Mouse (Mus musculus): ENCODE measurements around the gene Mgat4c. TPM values are rescaled to one million over a fixed set of nuclear protein-coding genes. Genes with fewer than 3 reads are reported as not detected.

The Mgat4c gene
- polyA plus RNA-seq (2011; ENCODE audit: insufficient read depth, insufficient read length, low read depth, missing spikeins) = not detected in 2 replicates

DNA sequence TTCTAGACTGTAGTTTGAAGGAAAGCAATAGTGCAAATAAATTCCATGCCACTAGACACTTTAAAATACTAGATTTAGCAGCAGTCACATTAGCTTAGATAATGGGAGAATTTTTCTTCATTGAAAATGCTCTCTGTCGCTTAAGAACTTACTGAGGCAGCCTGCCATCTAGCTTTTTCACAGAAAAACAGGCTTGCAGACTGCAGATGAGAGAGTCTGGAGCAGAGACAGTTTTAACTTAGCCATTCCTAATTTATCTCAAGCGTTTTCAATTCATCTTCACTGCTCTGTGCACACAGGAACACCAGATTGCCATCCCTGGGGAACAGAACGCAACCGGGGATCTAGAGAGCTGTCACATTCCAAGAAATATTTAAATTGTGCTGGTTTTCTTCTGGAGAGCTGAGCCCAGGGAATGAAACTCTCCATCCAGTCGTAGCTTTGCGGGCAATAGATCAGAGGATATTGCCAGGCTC is at the start of gene Mgat4c:
Gene Mgat4c (plus strand): TSS at position 51 of the 476 bp plus-strand sequence.
- Histone ChIP-seq H3K9ac (ENCODE audit: low read depth, poor library complexity, severe bottlenecking) (no peak within 1 kb of the TSS), H3K27me3 (ENCODE audit: control insufficient read depth, insufficient read depth, low read length, poor library complexity, severe bottlenecking) (no peaks in the 10 kb centered on the region; the same call in 1 of the 2 replicates), H3K4me1 (ENCODE audit: control insufficient read depth, insufficient read depth, low read length) (no peaks in the 10 kb centered on the region), H3K27ac (ENCODE audit: insufficient read depth, low read length) (no peak within 1 kb of the TSS), H3K9me3 (replicated peaks; ENCODE audit: control insufficient read depth, insufficient read depth, low read length, poor library complexity, severe bottlenecking) (no peaks in the 10 kb centered on the region), H3K4me3 (ENCODE audit: low read depth, low read length) (no peak within 1 kb of the TSS), H3K36me3 (ENCODE audit: control insufficient read depth, insufficient read depth, low read length, poor library complexity, severe bottlenecking) (no peaks in the 10 kb centered on the region)
- TF ChIP-seq POLR2A (IDR thresholded peaks at IDR 0.05; ENCODE audit: insufficient read depth, low read length) (no peak), CTCF (IDR thresholded peaks at IDR 0.05; ENCODE audit: low read depth, low read length) (no peak), EP300 (IDR thresholded peaks at IDR 0.05; ENCODE audit: insufficient read depth, low read depth, low read length) (no peak)

DNA sequence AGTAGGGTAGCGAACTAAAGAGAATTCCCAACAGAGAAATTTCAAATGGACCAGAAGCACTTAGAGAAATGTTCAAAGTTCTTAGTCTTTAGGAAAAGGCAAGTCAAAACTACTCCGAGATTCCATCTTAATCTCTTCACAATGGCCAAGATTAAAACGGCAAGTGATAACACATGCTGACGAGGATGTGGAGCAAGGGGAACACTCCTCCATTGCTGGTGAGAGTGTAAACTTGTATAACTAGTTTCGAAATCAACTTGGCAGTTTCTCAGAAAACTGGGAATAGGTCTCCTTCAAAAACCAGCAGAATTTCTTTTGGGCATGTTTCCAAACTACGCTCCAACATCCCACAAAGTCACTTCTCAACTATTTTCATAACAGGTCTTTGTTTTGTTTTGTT is 46.0 kb upstream of the Mgat4c start:
- Histone ChIP-seq H3K9ac (ENCODE audit: low read depth, poor library complexity, severe bottlenecking) (no peak overlapping the region), H3K27me3 (ENCODE audit: control insufficient read depth, insufficient read depth, low read length, poor library complexity, severe bottlenecking) (no peaks in the 10 kb centered on the region), H3K4me3 (ENCODE audit: low read depth, low read length) (no peak overlapping the region), H3K4me1 (ENCODE audit: control insufficient read depth, insufficient read depth, low read length) (no peaks in the 10 kb centered on the region), H3K27ac (ENCODE audit: insufficient read depth, low read length) (no peak overlapping the region), H3K36me3 (ENCODE audit: control insufficient read depth, insufficient read depth, low read length, poor library complexity, severe bottlenecking) (no peaks in the 10 kb centered on the region), H3K9me3 (replicated peaks; ENCODE audit: control insufficient read depth, insufficient read depth, low read length, poor library complexity, severe bottlenecking) (no peaks in the 10 kb centered on the region)
- TF ChIP-seq CTCF (IDR thresholded peaks at IDR 0.05; ENCODE audit: low read depth, low read length) = no peak
- no peak for TF ChIP-seq POLR2A (IDR thresholded peaks at IDR 0.05; ENCODE audit: insufficient read depth, low read length)
- no peak for TF ChIP-seq EP300 (IDR thresholded peaks at IDR 0.05; ENCODE audit: insufficient read depth, low read depth, low read length)

DNA sequence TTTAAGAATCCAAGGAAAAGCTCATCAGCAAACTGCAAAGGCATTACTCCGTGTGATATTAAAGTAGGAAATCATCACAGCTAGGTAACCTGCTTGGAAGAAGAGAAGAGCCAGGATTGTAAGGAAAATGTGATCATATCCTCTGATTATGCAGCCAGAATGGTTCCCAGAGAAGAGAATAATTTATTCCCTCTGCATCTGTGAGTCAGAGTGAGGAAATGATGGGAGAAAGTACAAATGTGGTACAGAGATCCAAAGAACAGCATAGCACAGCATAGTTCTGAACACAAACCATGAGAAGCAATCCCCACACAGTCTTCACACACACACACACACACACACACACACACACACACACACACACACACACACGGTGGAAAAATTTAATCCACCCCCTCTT is 40.2 kb upstream of the Mgat4c start:
- Histone ChIP-seq H3K4me1 (ENCODE audit: control insufficient read depth, insufficient read depth, low read length) (no peaks in the 10 kb centered on the region), H3K4me3 (ENCODE audit: low read depth, low read length) (no peak overlapping the region), H3K27ac (ENCODE audit: insufficient read depth, low read length) (no peak overlapping the region), H3K36me3 (ENCODE audit: control insufficient read depth, insufficient read depth, low read length, poor library complexity, severe bottlenecking) (no peaks in the 10 kb centered on the region), H3K27me3 (ENCODE audit: control insufficient read depth, insufficient read depth, low read length, poor library complexity, severe bottlenecking) (no peaks in the 10 kb centered on the region), H3K9ac (ENCODE audit: low read depth, poor library complexity, severe bottlenecking) (no peak overlapping the region), H3K9me3 (replicated peaks; ENCODE audit: control insufficient read depth, insufficient read depth, low read length, poor library complexity, severe bottlenecking) (no peaks in the 10 kb centered on the region)
- TF ChIP-seq POLR2A (IDR thresholded peaks at IDR 0.05; ENCODE audit: insufficient read depth, low read length) (no peak), EP300 (IDR thresholded peaks at IDR 0.05; ENCODE audit: insufficient read depth, low read depth, low read length) (no peak), CTCF (IDR thresholded peaks at IDR 0.05; ENCODE audit: low read depth, low read length) (no peak)

DNA sequence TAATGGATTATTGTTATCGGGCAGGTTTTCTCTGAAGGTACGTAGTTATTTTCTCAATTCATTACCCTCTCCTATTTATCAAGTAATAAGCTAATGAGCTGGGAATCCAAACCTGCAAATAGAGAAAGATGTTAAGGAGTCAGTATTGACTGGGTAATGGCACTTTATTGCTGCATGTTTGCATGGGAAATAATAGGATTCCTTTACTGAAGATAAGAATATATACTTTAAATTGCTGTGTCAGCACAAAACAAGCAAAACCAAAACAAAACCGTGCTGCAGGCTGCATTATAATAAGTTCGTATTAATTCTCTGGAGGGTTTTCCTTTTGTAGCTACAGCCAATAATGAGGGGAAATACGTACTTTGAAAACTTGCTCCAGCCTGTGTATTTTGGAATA is 627 bp downstream of the Mgat4c start:
- no peaks in the 10 kb centered on the region for H3K36me3 ChIP-seq (ENCODE audit: control insufficient read depth, insufficient read depth, low read length, poor library complexity, severe bottlenecking)
- TF ChIP-seq EP300 (IDR thresholded peaks at IDR 0.05; ENCODE audit: insufficient read depth, low read depth, low read length) (no peak), CTCF (IDR thresholded peaks at IDR 0.05; ENCODE audit: low read depth, low read length) (no peak), POLR2A (IDR thresholded peaks at IDR 0.05; ENCODE audit: insufficient read depth, low read length) (no peak)
- H3K27ac ChIP-seq (ENCODE audit: insufficient read depth, low read length) = no peak overlapping the region
- no peak overlapping the region for H3K9ac ChIP-seq (ENCODE audit: low read depth, poor library complexity, severe bottlenecking)
- no peaks in the 10 kb centered on the region; the same call in 1 of the 2 replicates for H3K27me3 ChIP-seq (ENCODE audit: control insufficient read depth, insufficient read depth, low read length, poor library complexity, severe bottlenecking)
- H3K4me3 ChIP-seq (ENCODE audit: low read depth, low read length) = no peak overlapping the region
- no peaks in the 10 kb centered on the region for H3K4me1 ChIP-seq (ENCODE audit: control insufficient read depth, insufficient read depth, low read length)
- no peaks in the 10 kb centered on the region for H3K9me3 ChIP-seq (replicated peaks; ENCODE audit: control insufficient read depth, insufficient read depth, low read length, poor library complexity, severe bottlenecking)

DNA sequence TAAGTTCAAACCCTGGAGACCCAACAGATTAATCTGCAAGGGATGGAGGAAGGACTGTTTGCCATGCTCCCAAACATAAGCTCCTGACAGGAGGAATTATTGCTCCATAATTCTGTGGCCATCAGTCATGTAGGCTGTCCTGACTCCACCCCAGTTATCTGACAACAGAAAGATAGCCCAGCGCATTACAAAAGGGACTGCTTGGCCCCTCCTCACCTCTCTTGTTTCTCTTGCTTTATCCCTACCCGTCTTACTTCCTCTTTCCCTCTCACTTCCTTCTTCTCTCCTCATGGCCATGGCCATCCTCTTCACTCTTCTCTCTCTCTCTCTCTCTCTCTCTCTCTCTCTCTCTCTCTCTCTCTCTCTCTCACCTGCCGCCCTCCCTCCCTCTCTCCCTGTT is 80.5 kb downstream of the Mgat4c start:
- Histone ChIP-seq H3K4me3 (ENCODE audit: low read depth, low read length) (no peak overlapping the region), H3K4me1 (ENCODE audit: control insufficient read depth, insufficient read depth, low read length) (no peaks in the 10 kb centered on the region), H3K27me3 (ENCODE audit: control insufficient read depth, insufficient read depth, low read length, poor library complexity, severe bottlenecking) (no peaks in the 10 kb centered on the region), H3K36me3 (ENCODE audit: control insufficient read depth, insufficient read depth, low read length, poor library complexity, severe bottlenecking) (no peaks in the 10 kb centered on the region), H3K9ac (ENCODE audit: low read depth, poor library complexity, severe bottlenecking) (no peak overlapping the region), H3K27ac (ENCODE audit: insufficient read depth, low read length) (no peak overlapping the region), H3K9me3 (replicated peaks; ENCODE audit: control insufficient read depth, insufficient read depth, low read length, poor library complexity, severe bottlenecking) (no peaks in the 10 kb centered on the region)
- no peak for TF ChIP-seq POLR2A (IDR thresholded peaks at IDR 0.05; ENCODE audit: insufficient read depth, low read length)
- TF ChIP-seq EP300 (IDR thresholded peaks at IDR 0.05; ENCODE audit: insufficient read depth, low read depth, low read length) = no peak
- no peak for TF ChIP-seq CTCF (IDR thresholded peaks at IDR 0.05; ENCODE audit: low read depth, low read length)

DNA sequence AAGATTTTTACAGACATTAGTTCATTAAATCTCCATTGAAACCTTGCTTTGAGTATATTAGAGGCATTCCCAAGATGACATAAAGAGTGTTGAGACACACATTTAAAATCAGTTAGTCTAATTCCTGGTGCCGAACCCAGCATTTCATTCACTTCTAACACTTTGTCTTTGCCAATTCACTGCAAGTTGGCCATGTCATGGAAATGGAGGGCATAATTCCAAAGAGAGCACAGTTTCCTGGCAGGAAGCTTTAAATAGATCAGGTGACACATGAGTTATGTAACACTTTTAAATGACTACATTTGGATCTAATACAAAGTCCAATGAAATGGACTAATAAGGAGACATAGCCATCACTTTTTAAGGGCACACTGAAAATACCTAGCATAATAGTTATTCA is 89.4 kb downstream of the Mgat4c start:
- no peaks in the 10 kb centered on the region for H3K36me3 ChIP-seq (ENCODE audit: control insufficient read depth, insufficient read depth, low read length, poor library complexity, severe bottlenecking)
- H3K4me3 ChIP-seq (ENCODE audit: low read depth, low read length) = no peak overlapping the region
- no peak for TF ChIP-seq POLR2A (IDR thresholded peaks at IDR 0.05; ENCODE audit: insufficient read depth, low read length)
- no peak for TF ChIP-seq CTCF (IDR thresholded peaks at IDR 0.05; ENCODE audit: low read depth, low read length)
- no peak for TF ChIP-seq EP300 (IDR thresholded peaks at IDR 0.05; ENCODE audit: insufficient read depth, low read depth, low read length)
- H3K4me1 ChIP-seq (ENCODE audit: control insufficient read depth, insufficient read depth, low read length) = no peaks in the 10 kb centered on the region
- H3K27me3 ChIP-seq (ENCODE audit: control insufficient read depth, insufficient read depth, low read length, poor library complexity, severe bottlenecking) = no peaks in the 10 kb centered on the region
- no peak overlapping the region for H3K9ac ChIP-seq (ENCODE audit: low read depth, poor library complexity, severe bottlenecking)
- H3K9me3 ChIP-seq (replicated peaks; ENCODE audit: control insufficient read depth, insufficient read depth, low read length, poor library complexity, severe bottlenecking) = no peaks in the 10 kb centered on the region
- H3K27ac ChIP-seq (ENCODE audit: insufficient read depth, low read length) = no peak overlapping the region
